Mouse (Mus musculus): ENCODE measurements around the gene Zfp651. TPM values are rescaled to one million over a fixed set of nuclear protein-coding genes. Genes with fewer than 3 reads are reported as not detected.

Zfp651 gene
- polyA plus RNA-seq, 1 experiment: not detected

GRCm38 (mm10) chr9:121760271-121761090, 1.4 kb downstream of the Zfp651 start:
- peaks cover 64% of the 10 kb centered on the region for H3K4me1 ChIP-seq (ENCODE audit: control insufficient read depth, insufficient read depth, low read length)
- H3K27ac ChIP-seq (ENCODE audit: insufficient read depth, low read depth, low read length): peak overlapping the region; percentile 75

DNA sequence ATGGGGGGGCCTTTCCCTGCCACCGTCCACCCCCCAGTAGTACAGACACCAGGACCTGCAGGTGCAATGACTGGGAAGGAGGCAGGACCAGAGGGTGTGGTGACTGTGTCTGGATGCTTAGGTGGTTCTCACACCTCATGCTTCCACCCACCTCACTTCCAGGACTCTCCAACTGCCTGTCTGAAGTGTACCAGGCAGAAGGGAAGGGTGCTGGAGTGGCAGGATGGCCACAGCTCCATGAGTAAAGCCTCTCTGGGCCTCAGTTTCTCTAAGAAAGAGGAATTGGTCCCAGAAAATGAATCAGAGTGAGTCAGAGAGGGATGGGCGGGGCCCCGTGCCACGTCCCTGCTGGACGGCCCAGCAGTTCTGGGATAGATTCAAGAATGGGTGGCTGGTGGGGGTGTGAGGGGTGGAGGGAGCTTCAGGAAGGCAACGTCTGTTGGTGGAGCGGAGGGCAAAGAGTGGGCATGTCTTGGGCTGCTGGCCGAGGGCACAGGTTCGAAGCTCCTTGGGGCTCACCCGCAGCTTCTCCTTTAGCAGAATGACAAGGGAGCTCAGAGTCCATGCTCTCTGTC, 2.0 kb downstream of the Zfp651 start:
- Histone ChIP-seq H3K27ac (ENCODE audit: insufficient read depth, low read depth, low read length) (peak overlapping the region; percentile 75; the same call in 1 of the 2 replicates), H3K4me3 (ENCODE audit: insufficient read depth, low read depth, low read length) (peak overlapping the region; percentile 95), H3K4me1 (ENCODE audit: control insufficient read depth, insufficient read depth, low read length) (peaks cover 69% of the 10 kb centered on the region)
- WGBS: 37% methylated on average over 10 of the region's 10 CpGs
- TF ChIP-seq POLR2A (IDR thresholded peaks at IDR 0.05; ENCODE audit: insufficient read depth, low read depth, low read length) (no peak), CTCF (IDR thresholded peaks at IDR 0.05; ENCODE audit: insufficient read depth, low read depth, low read length) (no peak)

More at GRCm38 (mm10) chr9:121760271-121761090, 1.4 kb downstream of the Zfp651 start:
- peak overlapping the region; percentile 95 for H3K4me3 ChIP-seq (ENCODE audit: insufficient read depth, low read depth, low read length)
- TF ChIP-seq POLR2A (IDR thresholded peaks at IDR 0.05; ENCODE audit: insufficient read depth, low read depth, low read length): no peak
- WGBS: 1% methylated on average over 43 of the region's 43 CpGs

GRCm38 (mm10) chr9:121761787-121762186, 2.7 kb downstream of the Zfp651 start:
- TF ChIP-seq CTCF (IDR thresholded peaks at IDR 0.05; ENCODE audit: insufficient read depth, low read depth, low read length) (no peak), POLR2A (IDR thresholded peaks at IDR 0.05; ENCODE audit: insufficient read depth, low read depth, low read length) (no peak)
- H3K27ac ChIP-seq (ENCODE audit: insufficient read depth, low read depth, low read length): no peak overlapping the region
- H3K4me1 ChIP-seq (ENCODE audit: control insufficient read depth, insufficient read depth, low read length): peaks cover 72% of the 10 kb centered on the region
- WGBS: 73% methylated on average over 8 of the region's 8 CpGs
- 0 out of 2 replicates have a peak overlapping the region, but pooled peaks have one; percentile 95 for H3K4me3 ChIP-seq (ENCODE audit: insufficient read depth, low read depth, low read length)

- 94% methylated on average over 10 of the region's 10 CpGs for WGBS
- TF ChIP-seq CTCF (IDR thresholded peaks at IDR 0.05; ENCODE audit: insufficient read depth, low read depth, low read length) (no peak), POLR2A (IDR thresholded peaks at IDR 0.05; ENCODE audit: insufficient read depth, low read depth, low read length) (no peak)
- Histone ChIP-seq H3K27ac (ENCODE audit: insufficient read depth, low read depth, low read length) (no peak overlapping the region), H3K4me3 (ENCODE audit: insufficient read depth, low read depth, low read length) (no peak overlapping the region), H3K4me1 (ENCODE audit: control insufficient read depth, insufficient read depth, low read length) (peaks cover 72% of the 10 kb centered on the region)
Observed at GRCm38 (mm10) chr9:121762248-121762647, 3.1 kb downstream of the Zfp651 start.

DNA sequence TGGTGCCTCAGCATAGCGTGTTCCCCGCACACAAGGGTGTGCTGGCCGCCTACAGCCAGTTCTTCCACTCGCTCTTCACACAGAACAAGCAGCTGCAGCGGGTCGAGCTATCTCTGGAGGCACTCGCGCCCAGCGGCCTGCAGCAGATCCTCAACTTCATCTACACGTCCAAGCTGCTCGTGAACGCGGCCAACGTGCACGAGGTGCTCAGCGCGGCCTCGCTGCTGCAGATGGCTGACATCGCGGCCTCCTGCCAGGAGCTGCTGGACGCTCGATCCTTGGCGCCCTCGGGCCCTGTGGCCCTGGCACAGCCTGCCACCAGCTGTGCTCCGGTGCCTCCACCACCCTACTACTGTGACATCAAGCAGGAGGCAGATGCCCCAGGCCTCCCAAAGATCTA, 3.6 kb downstream of the Zfp651 start:
- Histone ChIP-seq H3K27ac (ENCODE audit: insufficient read depth, low read depth, low read length) (no peak overlapping the region), H3K4me1 (ENCODE audit: control insufficient read depth, insufficient read depth, low read length) (peaks cover 67% of the 10 kb centered on the region), H3K4me3 (ENCODE audit: insufficient read depth, low read depth, low read length) (no peak overlapping the region)
- TF ChIP-seq CTCF (IDR thresholded peaks at IDR 0.05; ENCODE audit: insufficient read depth, low read depth, low read length): no peak
- TF ChIP-seq POLR2A (IDR thresholded peaks at IDR 0.05; ENCODE audit: insufficient read depth, low read depth, low read length): no peak
- 83% methylated on average over 25 of the region's 25 CpGs for WGBS

GRCm38 (mm10) chr9:121763716-121764115, 4.6 kb downstream of the Zfp651 start:
- H3K4me3 ChIP-seq (ENCODE audit: insufficient read depth, low read depth, low read length): no peak overlapping the region
- 66% methylated on average over 19 of the region's 19 CpGs for WGBS
- H3K27ac ChIP-seq (ENCODE audit: insufficient read depth, low read depth, low read length): no peak overlapping the region
- peaks cover 61% of the 10 kb centered on the region for H3K4me1 ChIP-seq (ENCODE audit: control insufficient read depth, insufficient read depth, low read length)
- TF ChIP-seq POLR2A (IDR thresholded peaks at IDR 0.05; ENCODE audit: insufficient read depth, low read depth, low read length): no peak
- no peak for TF ChIP-seq CTCF (IDR thresholded peaks at IDR 0.05; ENCODE audit: insufficient read depth, low read depth, low read length)

- Histone ChIP-seq H3K4me3 (ENCODE audit: insufficient read depth, low read depth, low read length) (no peak overlapping the region), H3K27ac (ENCODE audit: insufficient read depth, low read depth, low read length) (no peak overlapping the region), H3K4me1 (ENCODE audit: control insufficient read depth, insufficient read depth, low read length) (peaks cover 60% of the 10 kb centered on the region)
- no peak for TF ChIP-seq POLR2A (IDR thresholded peaks at IDR 0.05; ENCODE audit: insufficient read depth, low read depth, low read length)
- TF ChIP-seq CTCF (IDR thresholded peaks at IDR 0.05; ENCODE audit: insufficient read depth, low read depth, low read length): no peak
- WGBS: 78% methylated on average over 16 of the region's 16 CpGs
Observed at GRCm38 (mm10) chr9:121765166-121765855, 6.2 kb downstream of the Zfp651 start.

- 0 out of 2 replicates have a peak overlapping the region, but pooled peaks have one; percentile 34 for H3K27ac ChIP-seq (ENCODE audit: insufficient read depth, low read depth, low read length)
- TF ChIP-seq CTCF (IDR thresholded peaks at IDR 0.05; ENCODE audit: insufficient read depth, low read depth, low read length) (no peak), POLR2A (IDR thresholded peaks at IDR 0.05; ENCODE audit: insufficient read depth, low read depth, low read length) (no peak)
- 83% methylated on average over 5 of the region's 5 CpGs for WGBS
- peaks cover 28% of the 10 kb centered on the region for H3K4me1 ChIP-seq (ENCODE audit: control insufficient read depth, insufficient read depth, low read length)
- no peak overlapping the region for H3K4me3 ChIP-seq (ENCODE audit: insufficient read depth, low read depth, low read length)
Observed at GRCm38 (mm10) chr9:121772412-121772811, 13.3 kb downstream of the Zfp651 start.

GRCm38 (mm10) chr9:121775951-121776350, 16.8 kb downstream of the Zfp651 start:
- WGBS: 66% methylated on average over 10 of the region's 10 CpGs
- Histone ChIP-seq H3K4me3 (ENCODE audit: insufficient read depth, low read depth, low read length) (no peak overlapping the region; the same call in 1 of the 2 replicates), H3K4me1 (ENCODE audit: control insufficient read depth, insufficient read depth, low read length) (peaks cover 53% of the 10 kb centered on the region), H3K27ac (ENCODE audit: insufficient read depth, low read depth, low read length) (peak overlapping the region; percentile 99)
- TF ChIP-seq POLR2A (IDR thresholded peaks at IDR 0.05; ENCODE audit: insufficient read depth, low read depth, low read length) (no peak), CTCF (IDR thresholded peaks at IDR 0.05; ENCODE audit: insufficient read depth, low read depth, low read length) (no peak)
